Mouse (Mus musculus) stomach, embryonic 14.5 days (tissue): ENCODE measurements at regions not wholly inside any gene's neighbourhood (a gene's known extent, or its start where the extent isn't known, plus 50 kb on each side); places are given as distances from the start of the nearest gene placed in this dataset.

Source experiments
- ATAC-seq: fragments of 200-750 bp; cut with Nextera tagmentation; 2 replicates; pipeline ENCODE4 v1.8.0; 2017; ENCODE audit warnings: low read depth, moderate TSS enrichment; ENCODE audit not compliant: insufficient number of reproducible peaks, insufficient read depth, low FRiP score
- H3K27ac ChIP-seq: fragments of 300-500 bp; sonication (generic); 2 replicates; pipeline ENCODE4 v1.5.1; 2014; ENCODE audit warnings: mild to moderate bottlenecking, low read length, moderate library complexity, mixed read lengths
- H3K27me3 ChIP-seq: fragments of 300-500 bp; sonication (generic); 2 replicates; pipeline ENCODE4 v1.6.1; 2014; ENCODE audit warnings: low read length, control low read depth, mixed read lengths; ENCODE audit not compliant: control insufficient read depth, insufficient read depth
- H3K36me3 ChIP-seq: fragments of 300-500 bp; sonication (generic); 2 replicates; pipeline ENCODE4 v1.6.1; 2014; ENCODE audit warnings: mild to moderate bottlenecking, control low read depth, low read length, moderate library complexity, mixed read lengths; ENCODE audit not compliant: control insufficient read depth, insufficient read depth
- H3K4me1 ChIP-seq: fragments of 300-500 bp; sonication (generic); 2 replicates; pipeline ENCODE4 v1.6.1; 2014; ENCODE audit warnings: low read length, control low read depth, mixed read lengths; ENCODE audit not compliant: control insufficient read depth, insufficient read depth
- H3K4me2 ChIP-seq: fragments of 300-500 bp; sonication (generic); replicated peaks from 2 replicates; pipeline ENCODE4 v1.6.1; 2014; ENCODE audit warnings: low read depth, low read length, control low read depth
- H3K4me3 ChIP-seq: fragments of 300-500 bp; sonication (generic); 2 replicates; pipeline ENCODE4 v1.5.1; 2014; ENCODE audit warnings: low read depth, low read length, control low read depth
- H3K9ac ChIP-seq: fragments of 300-500 bp; sonication (generic); replicated peaks from 2 replicates; pipeline ENCODE4 v1.6.1; 2014; ENCODE audit warnings: low read depth, mild to moderate bottlenecking, control low read depth, low read length, moderate library complexity, mixed read lengths
- H3K9me3 ChIP-seq: fragments of 300-500 bp; sonication (generic); 2 replicates; pipeline ENCODE4 v1.6.1; 2016; ENCODE audit warnings: low read depth, low read length, control low read depth; ENCODE audit not compliant: control insufficient read depth
- WGBS: fragments of 180-500 bp; shearing (Covaris S2); extraction: QIAGEN DNeasy Blood & Tissue Kit; methylation state at CpG from one replicate; pipeline ENCODE4 v1.1.7; 2014; 5-methylcytosine and 5-hydroxymethylcytosine counted together

DNA sequence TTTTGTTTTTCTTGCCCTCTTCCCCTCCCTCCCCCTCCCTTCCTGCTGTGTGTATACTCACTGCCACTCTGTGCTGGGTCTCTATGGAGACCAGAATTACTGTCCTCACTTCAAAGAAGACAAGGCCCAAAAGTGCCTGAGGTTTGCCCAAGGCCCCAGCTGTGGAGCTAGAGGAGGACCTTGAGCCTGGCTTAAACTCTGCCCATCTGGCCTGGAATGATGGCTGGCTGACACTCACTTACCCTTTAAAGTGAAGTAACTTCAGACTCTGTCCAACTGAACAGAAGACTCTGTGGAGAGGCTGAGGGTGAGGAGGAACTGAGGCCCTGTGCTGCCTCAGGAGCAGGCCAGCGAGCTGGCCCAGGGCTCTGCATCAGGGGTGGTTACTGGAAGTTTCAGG is 61.8 kb upstream of the Itga11 start:
- Histone ChIP-seq H3K9me3 (no peaks in the 10 kb centered on the region), H3K4me2 (no peak overlapping the region), H3K9ac (no peak overlapping the region), H3K36me3 (no peaks in the 10 kb centered on the region), H3K27me3 (no peaks in the 10 kb centered on the region), H3K4me1 (no peaks in the 10 kb centered on the region), H3K4me3 (no peak overlapping the region), H3K27ac (no peak overlapping the region)
- no peak for ATAC-seq
- WGBS, result 58% methylated on average over 1 of the region's 1 CpGs

DNA sequence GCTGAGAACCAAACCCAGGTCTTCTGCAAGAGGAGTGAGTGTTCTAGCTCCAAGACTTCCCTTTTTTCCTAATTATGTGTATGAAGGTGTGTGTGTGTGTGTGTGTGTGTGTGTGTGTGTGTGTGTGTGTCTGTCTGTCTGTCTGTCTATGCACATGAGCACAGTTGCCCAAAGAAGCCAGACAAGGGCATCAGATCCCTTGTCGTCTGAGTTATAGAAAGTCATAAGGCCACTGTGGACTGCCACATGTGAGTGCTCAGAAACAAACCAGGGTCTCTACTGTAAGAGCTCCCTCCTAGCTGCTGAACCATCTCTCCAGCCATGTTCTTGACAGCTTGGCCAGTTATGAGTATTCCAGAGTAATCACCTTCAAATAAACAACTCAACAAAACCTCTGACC is 58.6 kb upstream of the Itga11 start:
- Histone ChIP-seq H3K9ac (no peak overlapping the region), H3K4me1 (no peaks in the 10 kb centered on the region), H3K27ac (no peak overlapping the region), H3K36me3 (no peaks in the 10 kb centered on the region), H3K9me3 (no peaks in the 10 kb centered on the region), H3K27me3 (no peaks in the 10 kb centered on the region), H3K4me3 (no peak overlapping the region), H3K4me2 (no peak overlapping the region)
- ATAC-seq, result no peak
- 83% methylated on average over 1 of the region's 1 CpGs for WGBS

GRCm38 (mm10) chr9:62620901-62621445 is 56.7 kb upstream of the Itga11 start:
- no peak overlapping the region for H3K4me3 ChIP-seq
- no peak for ATAC-seq
- WGBS, result 65% methylated on average over 9 of the region's 9 CpGs

GRCm38 (mm10) chr9:62622106-62622505 is 55.5 kb upstream of the Itga11 start:
- no peak overlapping the region for H3K9ac ChIP-seq
- no peaks in the 10 kb centered on the region for H3K36me3 ChIP-seq
- H3K27me3 ChIP-seq, result no peaks in the 10 kb centered on the region
- H3K4me2 ChIP-seq, result no peak overlapping the region
- no peak overlapping the region for H3K27ac ChIP-seq
- no peaks in the 10 kb centered on the region for H3K4me1 ChIP-seq
- H3K4me3 ChIP-seq, result no peak overlapping the region
- ATAC-seq, result no peak
- no peaks in the 10 kb centered on the region for H3K9me3 ChIP-seq
- WGBS, result 64% methylated on average over 10 of the region's 10 CpGs

More at GRCm38 (mm10) chr9:62620901-62621445, 56.7 kb upstream of the Itga11 start:
- H3K27ac ChIP-seq, result no peak overlapping the region
- H3K4me2 ChIP-seq, result no peak overlapping the region
- no peak overlapping the region for H3K9ac ChIP-seq
- no peaks in the 10 kb centered on the region for H3K27me3 ChIP-seq
- H3K9me3 ChIP-seq, result no peaks in the 10 kb centered on the region
- H3K4me1 ChIP-seq, result no peaks in the 10 kb centered on the region
- H3K36me3 ChIP-seq, result no peaks in the 10 kb centered on the region

DNA sequence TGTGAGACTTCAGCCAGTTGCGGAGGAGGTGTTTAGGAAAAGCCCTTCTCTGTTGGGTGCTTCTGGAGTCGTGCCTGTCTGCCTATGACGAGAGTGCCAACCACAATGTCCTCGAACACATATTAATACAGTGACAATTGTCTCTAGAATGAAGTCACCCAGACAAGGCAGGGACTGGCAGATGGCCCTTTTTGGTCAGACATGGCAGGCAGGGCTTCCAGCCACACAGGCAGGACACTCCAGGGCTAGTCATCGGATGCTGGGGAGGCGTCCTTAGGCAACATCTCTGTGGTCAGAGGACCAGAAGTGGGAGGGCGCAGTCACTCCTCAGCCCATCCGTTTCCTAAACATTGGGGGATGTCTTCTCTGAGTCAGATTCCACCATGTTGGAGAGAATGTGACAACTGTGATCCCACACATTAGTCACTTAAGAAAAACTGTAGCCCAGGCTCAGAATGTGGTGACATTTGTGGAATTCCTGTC is 53.0 kb upstream of the Itga11 start:
- Histone ChIP-seq H3K4me2 (no peak overlapping the region), H3K9me3 (no peaks in the 10 kb centered on the region), H3K27ac (no peak overlapping the region), H3K27me3 (no peaks in the 10 kb centered on the region), H3K4me3 (no peak overlapping the region), H3K4me1 (no peaks in the 10 kb centered on the region), H3K9ac (no peak overlapping the region), H3K36me3 (no peaks in the 10 kb centered on the region)
- ATAC-seq, result no peak
- 76% methylated on average over 8 of the region's 8 CpGs for WGBS

DNA sequence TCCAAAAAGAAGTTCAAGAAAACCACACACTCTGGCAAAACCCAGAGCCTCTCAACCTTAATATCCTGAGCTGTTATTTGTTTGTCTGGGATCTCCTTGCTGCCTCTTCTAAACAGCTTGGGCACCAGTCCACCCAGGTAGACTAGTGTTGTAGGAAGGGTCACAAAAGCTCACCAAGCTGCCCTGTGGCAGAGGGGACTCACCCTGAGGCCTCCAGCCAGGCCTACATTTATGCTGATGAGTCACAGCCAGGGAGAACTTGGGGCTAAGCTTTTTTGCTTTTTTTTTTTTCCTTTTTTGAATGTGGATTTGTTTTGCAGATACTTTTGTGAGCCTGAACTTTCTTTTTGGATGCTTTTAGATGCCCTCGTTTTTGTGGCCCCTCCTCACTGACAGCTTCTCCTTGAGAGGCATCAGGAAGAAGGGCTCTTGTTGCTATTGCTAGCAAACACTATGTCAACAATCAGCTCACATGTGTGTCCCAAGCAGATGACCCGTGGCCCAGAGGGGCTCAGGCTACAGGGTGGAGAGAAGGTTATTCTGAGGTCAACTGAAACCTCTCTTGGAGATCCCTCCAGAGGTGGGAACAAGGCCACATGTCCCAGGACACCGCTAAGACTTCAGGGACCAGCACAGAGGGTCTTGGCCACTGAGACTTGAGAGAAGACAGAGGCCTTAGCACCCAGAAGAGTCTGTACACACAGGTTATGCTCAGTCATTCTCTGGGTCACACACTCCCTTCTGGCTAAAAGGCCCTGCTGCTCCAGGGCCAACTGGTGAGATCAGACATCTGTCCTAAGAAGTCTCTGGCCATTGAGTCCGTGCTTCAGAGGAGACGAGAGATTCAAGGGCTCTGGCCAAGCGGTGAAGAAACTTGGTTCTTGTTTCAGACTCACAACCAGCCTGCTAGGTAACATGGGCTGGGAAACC is 50.3 kb upstream of the Itga11 start:
- WGBS, result 56% methylated on average over 6 of the region's 6 CpGs
- H3K9me3 ChIP-seq, result no peaks in the 10 kb centered on the region
- no peaks in the 10 kb centered on the region for H3K4me1 ChIP-seq
- no peaks in the 10 kb centered on the region for H3K27me3 ChIP-seq
- H3K36me3 ChIP-seq, result no peaks in the 10 kb centered on the region
- H3K4me3 ChIP-seq, result no peak overlapping the region
- no peak overlapping the region for H3K27ac ChIP-seq
- no peak overlapping the region for H3K4me2 ChIP-seq
- H3K9ac ChIP-seq, result no peak overlapping the region
- no peak for ATAC-seq
